Mouse (Mus musculus) embryonic facial prominence, embryonic 10.5 days (tissue): ENCODE measurements at regions not wholly inside any gene's neighbourhood (a gene's known extent, or its start where the extent isn't known, plus 50 kb on each side); places are given as distances from the start of the nearest gene placed in this dataset. TPM values are rescaled to one million over a fixed set of nuclear protein-coding genes. Genes with fewer than 3 reads are reported as not detected.

ENCODE experiments used
- DNase-seq: peaks from one replicate; pipeline ENCODE4 v3.0.0-alpha.2; 2017; ENCODE audit warnings: low spot score
- H3K27ac ChIP-seq: fragments of 300-500 bp; sonication (generic); replicated peaks from 2 replicates; pipeline ENCODE4 v1.5.1; 2016; ENCODE audit warnings: mild to moderate bottlenecking
- H3K27me3 ChIP-seq: fragments of 300-500 bp; sonication (generic); replicated peaks from 2 replicates; pipeline ENCODE4 v1.6.1; 2016; ENCODE audit warnings: low read depth, mild to moderate bottlenecking; ENCODE audit not compliant: poor library complexity, severe bottlenecking
- H3K36me3 ChIP-seq: fragments of 300-500 bp; sonication (generic); replicated peaks from 2 replicates; pipeline ENCODE4 v1.6.1; 2016; ENCODE audit warnings: mild to moderate bottlenecking, moderate library complexity
- H3K4me1 ChIP-seq: fragments of 300-500 bp; sonication (generic); 2 replicates; pipeline ENCODE4 v1.6.1; 2016
- H3K4me3 ChIP-seq: fragments of 300-500 bp; sonication (generic); 2 replicates; pipeline ENCODE4 v1.5.1; 2016; ENCODE audit warnings: mild to moderate bottlenecking, moderate library complexity
- H3K9me3 ChIP-seq: fragments of 300-500 bp; sonication (generic); 2 replicates; pipeline ENCODE4 v1.6.1; 2016; ENCODE audit warnings: mild to moderate bottlenecking
- WGBS: fragments of 180-500 bp; shearing (Covaris S2); methylation state at CpG from one replicate; pipeline ENCODE4 v1.1.7; 2016; 5-methylcytosine and 5-hydroxymethylcytosine counted together
- microRNA-seq: library from miRNA; unstranded; fragments of <30 nt; microRNA quantifications from one replicate; pipeline ENCODE4, GENCODE M21; 2017

DNA sequence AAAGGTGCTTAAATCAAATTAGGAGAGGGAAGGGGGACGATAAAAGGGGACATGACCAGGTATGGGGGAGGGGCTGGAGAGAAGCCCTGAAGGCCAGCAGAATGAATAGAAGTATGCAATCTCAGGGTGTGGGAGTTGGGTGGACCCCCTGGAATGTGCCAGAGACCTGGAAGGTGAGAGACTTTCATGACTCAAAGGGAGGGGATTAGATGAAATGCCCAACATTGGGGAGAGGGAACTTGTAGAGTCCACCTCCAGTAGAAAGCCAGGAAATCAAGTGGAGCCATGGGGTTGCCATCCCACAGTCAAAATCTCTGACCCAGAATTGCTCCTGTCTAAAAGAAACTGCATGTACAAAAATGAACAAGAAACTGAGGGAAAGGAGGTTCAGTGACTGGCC, 666.5 kb downstream of the Cps1 start:
- no peak for DNase-seq
- H3K27me3 ChIP-seq = no peaks in the 10 kb centered on the region
- H3K4me3 ChIP-seq = no peak overlapping the region
- no peaks in the 10 kb centered on the region for H3K4me1 ChIP-seq
- H3K27ac ChIP-seq = no peak overlapping the region
- H3K36me3 ChIP-seq = no peaks in the 10 kb centered on the region
- 80% methylated on average over 1 of the region's 1 CpGs for WGBS
- no peaks in the 10 kb centered on the region for H3K9me3 ChIP-seq

DNA sequence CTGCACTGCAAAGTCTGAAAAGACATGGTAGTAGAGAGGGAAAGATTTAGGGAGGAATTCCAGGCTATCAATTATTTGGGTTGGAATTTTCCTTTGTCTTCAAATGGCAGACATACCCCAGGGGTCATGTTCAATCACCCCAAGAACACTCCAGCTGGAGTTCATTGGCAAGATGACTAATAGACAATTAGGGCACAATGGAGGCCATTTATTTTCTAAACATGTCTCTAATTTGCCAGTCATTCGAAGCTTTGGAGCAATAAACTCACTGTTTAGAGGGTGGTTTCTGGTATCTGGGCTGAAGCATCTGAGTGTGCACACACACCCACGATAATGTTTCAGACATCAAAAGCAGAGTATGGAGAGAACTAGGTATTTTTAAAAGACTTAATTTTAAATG, 672.2 kb downstream of the Cps1 start:
- Histone ChIP-seq H3K27me3 (no peaks in the 10 kb centered on the region), H3K4me1 (peaks cover 13% of the 10 kb centered on the region), H3K27ac (no peak overlapping the region), H3K9me3 (no peaks in the 10 kb centered on the region), H3K4me3 (no peak overlapping the region), H3K36me3 (no peaks in the 10 kb centered on the region)
- 29% methylated on average over 2 of the region's 2 CpGs for whole genome bisulfite sequencing
- DNase-seq = peak; percentile 25

GRCm38 (mm10) chr1:67795478-67795877, 672.7 kb downstream of the Cps1 start:
- Histone ChIP-seq H3K27me3 (no peaks in the 10 kb centered on the region), H3K9me3 (no peaks in the 10 kb centered on the region), H3K4me3 (no peak overlapping the region), H3K36me3 (no peaks in the 10 kb centered on the region), H3K4me1 (peaks cover 13% of the 10 kb centered on the region), H3K27ac (no peak overlapping the region)
- WGBS = 76% methylated on average over 1 of the region's 1 CpGs
- no peak for DNase-seq

GRCm38 (mm10) chr1:67803292-67803691, 680.5 kb downstream of the Cps1 start:
- Histone ChIP-seq H3K4me1 (no peaks in the 10 kb centered on the region), H3K9me3 (no peaks in the 10 kb centered on the region), H3K27me3 (no peaks in the 10 kb centered on the region), H3K27ac (no peak overlapping the region), H3K4me3 (no peak overlapping the region), H3K36me3 (no peaks in the 10 kb centered on the region)
- 86% methylated on average over 3 of the region's 3 CpGs for WGBS
- DNase-seq = no peak

GRCm38 (mm10) chr1:67820092-67820491, 697.3 kb downstream of the Cps1 start:
- Histone ChIP-seq H3K4me1 (no peaks in the 10 kb centered on the region), H3K27ac (no peak overlapping the region), H3K9me3 (no peaks in the 10 kb centered on the region), H3K36me3 (no peaks in the 10 kb centered on the region), H3K27me3 (no peaks in the 10 kb centered on the region), H3K4me3 (no peak overlapping the region)
- 54% methylated on average over 3 of the region's 3 CpGs for WGBS
- DNase-seq = peak; percentile 9

DNA sequence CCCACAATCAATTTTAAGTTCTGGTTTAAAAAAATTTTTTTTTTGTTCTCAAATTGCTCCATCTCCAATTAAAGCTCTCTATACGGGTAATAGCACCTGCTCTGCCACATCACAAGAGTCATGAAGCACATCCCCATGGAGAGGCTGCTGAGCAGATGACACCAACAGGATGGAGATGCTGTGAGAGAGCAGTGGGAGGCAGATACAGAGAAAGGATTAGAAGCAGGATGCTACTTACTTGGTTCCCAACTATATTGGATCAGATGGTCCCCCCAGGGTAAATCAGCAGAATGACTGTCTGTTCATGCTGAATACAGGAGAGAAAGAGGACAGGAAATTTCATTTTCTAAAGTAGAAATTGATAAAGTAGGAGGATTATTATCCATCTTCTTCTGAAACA, 725.2 kb downstream of the Cps1 start:
- no peaks in the 10 kb centered on the region for H3K27me3 ChIP-seq
- 63% methylated on average over 1 of the region's 1 CpGs for WGBS
- no peak overlapping the region for H3K27ac ChIP-seq
- no peaks in the 10 kb centered on the region for H3K9me3 ChIP-seq
- H3K4me3 ChIP-seq = no peak overlapping the region
- H3K36me3 ChIP-seq = no peaks in the 10 kb centered on the region
- no peaks in the 10 kb centered on the region for H3K4me1 ChIP-seq
- DNase-seq = no peak

- WGBS = 26% methylated on average over 2 of the region's 2 CpGs
- no peaks in the 10 kb centered on the region for H3K36me3 ChIP-seq
- no peaks in the 10 kb centered on the region for H3K9me3 ChIP-seq
- no peak for DNase-seq
- H3K27ac ChIP-seq = no peak overlapping the region
- H3K27me3 ChIP-seq = no peaks in the 10 kb centered on the region
- H3K4me1 ChIP-seq = 0 out of 2 replicates have a peak, but pooled peaks cover 2% of the 10 kb centered on the region
- H3K4me3 ChIP-seq = no peak overlapping the region
These were observed 770.7 kb downstream of the Cps1 start for GRCm38 (mm10) chr1:67893510-67893909.

GRCm38 (mm10) chr1:67894749-67895293, 772.0 kb downstream of the Cps1 start:
- DNase-seq = no peak
- Histone ChIP-seq H3K27ac (no peak overlapping the region), H3K27me3 (no peaks in the 10 kb centered on the region)

GRCm38 (mm10) chr1:67935762-67936500, 813.1 kb downstream of the Cps1 start:
- no peak overlapping the region for H3K27ac ChIP-seq
- no peaks in the 10 kb centered on the region for H3K27me3 ChIP-seq
- H3K4me1 ChIP-seq = no peaks in the 10 kb centered on the region
- H3K4me3 ChIP-seq = no peak overlapping the region
- H3K9me3 ChIP-seq = peaks cover 4% of the 10 kb centered on the region; the same call in 1 of the 2 replicates
- H3K36me3 ChIP-seq = no peaks in the 10 kb centered on the region
- DNase-seq = no peak
- 74% methylated on average over 3 of the region's 3 CpGs for WGBS

More at GRCm38 (mm10) chr1:67894749-67895293, 772.0 kb downstream of the Cps1 start:
- WGBS = 76% methylated on average over 1 of the region's 1 CpGs
- no peak overlapping the region for H3K4me3 ChIP-seq
- 0 out of 2 replicates have a peak, but pooled peaks cover 2% of the 10 kb centered on the region for H3K4me1 ChIP-seq
- H3K9me3 ChIP-seq = no peaks in the 10 kb centered on the region
- H3K36me3 ChIP-seq = no peaks in the 10 kb centered on the region

- H3K27ac ChIP-seq = no peak overlapping the region
- WGBS = 93% methylated on average over 4 of the region's 4 CpGs
- no peaks in the 10 kb centered on the region for H3K36me3 ChIP-seq
- H3K4me1 ChIP-seq = no peaks in the 10 kb centered on the region
- H3K9me3 ChIP-seq = no peaks in the 10 kb centered on the region
- no peak overlapping the region for H3K4me3 ChIP-seq
- DNase-seq = no peak
- H3K27me3 ChIP-seq = no peaks in the 10 kb centered on the region
These were observed 858.6 kb downstream of the Cps1 start for GRCm38 (mm10) chr1:67981386-67981785.

Small RNA genes lying in the stretch of these regions (microRNA-seq; reads per million reads assigned to microRNA genes)
- not detected for gene Gm23189
